Mouse (Mus musculus): ENCODE results near the gene Nipsnap1.
A peak's percentile ranks its signal among the peaks of the same experiment; 100 is the strongest.

Gene Nipsnap1

DNA sequence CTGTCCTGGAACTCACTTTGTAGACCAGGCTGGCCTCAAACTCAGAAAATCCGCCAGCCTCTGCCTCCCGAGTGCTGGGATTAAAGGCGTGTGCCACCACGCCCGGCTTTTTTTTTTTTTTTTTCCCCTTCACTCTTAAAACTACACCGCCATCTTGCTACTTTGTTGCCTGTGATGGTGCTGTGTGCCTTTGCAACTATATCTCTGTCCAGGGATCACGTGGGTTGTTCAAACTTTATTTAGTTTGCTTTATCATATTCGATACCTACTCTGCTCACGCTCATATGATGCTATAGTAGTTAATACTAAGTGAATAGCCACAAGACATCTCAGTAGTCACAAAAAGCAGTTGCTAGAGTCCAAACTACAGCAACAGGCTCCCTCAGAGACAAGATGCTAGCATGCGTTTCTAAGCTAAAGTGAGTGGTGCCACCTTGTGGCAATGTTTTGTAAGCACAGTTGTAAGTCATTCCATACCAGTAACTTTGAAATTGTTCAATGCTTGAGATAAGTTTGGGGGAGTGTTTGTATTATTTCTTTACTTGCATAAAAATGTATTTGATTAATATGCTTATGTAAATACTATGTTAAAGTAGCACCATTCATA lies 8.0 kb upstream of the Nipsnap1 start:
- DNase-seq (ENCODE audit: low spot score in 2 of 2), result peak; percentile 44 to 70

DNA sequence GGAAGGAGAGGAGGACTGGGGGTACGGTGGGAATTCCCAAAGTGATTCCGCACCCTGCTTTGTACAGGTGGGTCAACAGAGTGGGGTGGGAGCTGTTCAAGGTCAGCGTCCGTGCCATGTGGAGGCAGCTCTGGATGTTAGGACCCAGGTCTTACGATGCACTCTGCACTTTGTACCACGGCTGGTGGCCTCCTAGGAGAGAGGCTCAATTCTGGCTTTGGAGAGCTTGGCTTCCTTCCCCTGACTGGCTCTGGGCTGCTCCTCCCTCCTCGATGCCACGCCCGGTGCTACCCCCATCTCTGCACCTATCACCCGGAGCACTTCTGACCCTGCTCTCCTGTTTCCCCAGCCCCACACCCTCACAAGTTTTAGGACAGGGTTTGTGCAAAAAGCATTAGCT lies 800 bp downstream of the Nipsnap1 start:
- no peak for DNase-seq (ENCODE audit: low spot score in 2 of 2)

DNA sequence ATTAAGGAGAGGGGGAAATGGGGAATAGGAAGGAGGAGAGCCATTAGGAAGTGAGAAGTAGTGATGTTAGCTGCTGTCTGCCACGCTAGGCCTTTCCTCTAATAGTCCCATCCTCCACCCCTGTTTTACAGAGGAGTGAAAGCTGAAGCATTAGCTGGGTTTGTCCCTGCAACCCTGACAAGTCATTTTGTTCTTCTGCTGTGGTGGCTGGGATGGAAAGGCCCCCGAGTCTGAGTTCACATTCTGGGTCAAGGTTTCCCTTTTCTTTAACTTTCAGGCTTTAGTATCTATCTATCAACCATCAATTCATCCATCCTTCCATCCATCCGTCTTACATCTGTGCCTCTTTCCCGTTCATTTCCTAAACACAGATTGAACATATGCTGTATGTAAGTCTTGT lies 7.3 kb downstream of the Nipsnap1 start:
- DNase-seq (ENCODE audit: low spot score in 2 of 2), result no peak

DNA sequence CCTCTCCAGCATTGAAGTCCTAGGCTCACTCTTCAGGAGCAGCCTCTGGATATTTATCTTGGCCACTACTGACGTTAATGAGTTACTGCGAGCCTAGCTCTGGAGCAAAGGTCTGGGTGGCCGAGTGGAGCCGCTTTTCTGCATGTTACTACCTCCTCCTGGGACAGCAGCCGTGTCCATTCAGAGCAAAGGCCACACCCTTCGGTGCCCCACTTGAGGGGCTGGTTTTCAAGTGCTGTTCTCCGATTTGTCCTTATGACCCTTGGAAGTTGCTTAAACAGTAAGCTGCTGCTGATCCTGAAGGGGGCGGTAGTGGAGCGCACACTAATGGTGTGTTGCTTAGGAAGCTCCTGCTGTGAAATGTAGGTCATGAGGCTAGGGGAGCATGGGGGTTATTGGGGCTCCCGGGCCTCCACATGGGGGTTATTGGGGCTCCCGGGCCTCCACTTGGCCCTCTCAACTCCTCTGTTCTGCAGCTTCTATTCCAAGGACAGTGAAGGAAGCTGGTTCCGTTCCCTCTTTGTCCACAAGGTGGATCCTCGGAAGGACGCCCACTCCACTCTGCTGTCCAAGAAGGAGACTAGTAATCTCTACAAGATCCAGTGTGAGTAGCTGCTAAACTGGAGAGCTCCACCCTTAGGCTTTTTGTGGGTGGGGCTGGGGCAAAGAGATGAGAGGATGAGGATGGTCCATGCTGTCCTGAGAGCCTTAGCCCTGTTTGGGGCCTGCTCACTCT lies 9.3 kb downstream of the Nipsnap1 start:
- no peak for DNase-seq (ENCODE audit: low spot score in 2 of 2)

DNA sequence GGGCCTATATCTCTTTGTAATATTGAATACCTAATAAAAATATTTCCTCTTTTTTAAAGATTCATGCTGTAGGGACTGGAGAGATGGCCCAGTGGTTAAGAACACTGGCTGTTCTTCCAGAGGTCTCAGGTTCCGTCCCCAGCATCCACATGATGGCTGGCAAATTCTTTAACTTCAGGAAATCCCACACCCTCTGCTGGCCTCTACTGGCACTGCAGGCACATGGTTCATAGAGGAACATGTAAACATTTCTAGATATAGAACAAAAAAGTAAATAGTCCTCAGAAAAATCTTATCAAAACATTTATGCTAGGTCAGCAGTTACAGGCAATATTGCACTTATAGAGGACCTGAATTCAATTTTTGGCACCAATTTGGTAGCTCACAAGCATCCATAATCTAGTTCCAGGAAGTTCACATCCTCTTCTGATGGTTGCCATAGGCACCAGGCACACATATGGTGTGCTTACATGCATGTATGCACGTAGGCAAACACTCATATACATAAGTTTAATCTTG lies 11.7 kb downstream of the Nipsnap1 start:
- peak; percentile 49 to 56 for DNase-seq (ENCODE audit: low spot score in 2 of 2)

DNA sequence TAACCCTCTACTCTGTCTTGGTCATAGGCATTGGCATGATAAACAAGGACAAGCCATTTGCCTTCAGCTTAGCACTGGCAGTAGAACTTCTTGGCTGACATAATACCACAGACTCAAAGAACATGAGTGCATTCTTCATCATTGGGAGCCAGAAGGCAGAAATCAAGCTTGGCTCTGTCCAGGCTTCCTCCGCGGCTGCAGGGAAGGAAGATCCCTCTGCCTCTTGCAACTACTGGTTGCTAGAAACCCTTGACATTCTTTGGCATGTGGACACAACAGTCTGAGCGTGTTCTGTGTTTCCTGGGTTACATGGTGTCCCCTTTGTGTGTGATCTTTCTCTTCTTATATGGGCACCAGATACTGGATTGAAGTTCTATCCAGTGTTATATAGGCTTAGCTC lies 13.2 kb downstream of the Nipsnap1 start:
- DNase-seq (ENCODE audit: low spot score in 2 of 2), result no peak

DNA sequence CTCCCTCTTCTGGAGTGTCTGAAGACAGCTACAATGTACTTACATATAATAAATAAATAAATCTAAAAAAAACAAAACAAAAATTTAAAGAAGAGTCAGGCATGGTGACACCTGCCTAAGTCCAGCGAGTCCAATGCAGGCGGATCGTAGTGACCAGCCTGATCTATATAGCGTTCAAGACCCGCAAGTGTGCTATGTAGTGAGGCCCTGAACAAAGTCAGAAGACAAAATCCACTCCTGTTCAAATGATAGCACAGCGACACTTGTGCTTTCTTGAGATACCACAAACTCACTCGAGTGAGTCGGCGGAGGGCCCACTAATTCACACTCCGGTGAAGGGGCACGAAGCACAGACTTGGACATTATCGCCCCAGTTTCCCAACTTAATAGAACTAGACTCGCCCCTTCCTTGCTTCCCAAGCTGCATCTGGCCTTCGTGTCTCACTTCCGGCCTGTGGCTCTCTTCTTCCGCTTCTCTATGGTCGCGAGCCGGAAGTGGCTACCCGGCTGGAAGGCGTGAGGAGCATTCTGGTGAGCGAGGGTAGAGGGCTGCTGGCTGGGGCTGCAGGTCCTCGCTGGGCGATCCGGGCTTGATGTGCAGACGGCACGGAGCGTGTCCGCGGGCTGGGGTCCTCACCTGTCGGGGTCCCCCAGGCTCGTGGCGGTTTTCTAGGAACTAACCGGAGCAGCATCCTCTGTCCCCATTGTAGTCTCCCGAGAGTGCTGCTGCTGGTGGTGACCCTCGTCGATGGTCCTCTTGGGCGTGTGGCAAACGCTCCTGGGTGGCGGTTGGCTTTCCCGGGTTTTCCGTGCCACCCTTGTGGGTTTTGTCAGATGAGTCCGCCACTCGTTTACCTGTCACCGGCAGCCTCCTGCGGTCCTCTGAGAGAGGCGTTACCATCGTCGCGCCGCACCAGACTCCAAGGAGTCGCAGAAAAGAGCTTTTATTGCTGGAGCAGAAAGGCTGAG lies 21.4 kb downstream of the Nipsnap1 start, which contains the start of gene Thoc5:
Gene Thoc5 (plus strand): TSS at position 473 of the 969 bp plus-strand sequence.
- peak; percentile 61 to 75 for DNase-seq (ENCODE audit: low spot score in 2 of 2)

DNA sequence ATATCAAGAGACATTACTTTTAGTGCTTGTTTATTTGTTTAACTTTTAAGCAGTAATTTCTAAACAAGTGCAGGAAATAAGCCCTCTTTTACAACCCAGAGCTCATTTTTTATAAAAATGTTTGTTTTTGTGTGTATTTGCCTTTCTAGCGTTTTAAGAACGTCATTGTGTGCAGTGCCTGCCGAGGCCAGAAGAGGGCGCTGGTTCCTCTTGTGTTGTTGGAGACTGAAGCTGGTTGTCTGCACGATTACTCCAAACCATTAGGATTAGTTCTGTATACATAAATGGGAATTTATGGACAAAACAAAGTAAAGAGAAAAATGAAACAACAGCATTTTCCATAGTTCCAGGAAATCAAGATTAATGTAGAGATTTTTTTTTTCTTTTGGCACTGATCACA lies 26.7 kb downstream of the Nipsnap1 start:
- DNase-seq (ENCODE audit: low spot score in 2 of 2), result peak in 1 of 2 experiments; percentile 24

DNA sequence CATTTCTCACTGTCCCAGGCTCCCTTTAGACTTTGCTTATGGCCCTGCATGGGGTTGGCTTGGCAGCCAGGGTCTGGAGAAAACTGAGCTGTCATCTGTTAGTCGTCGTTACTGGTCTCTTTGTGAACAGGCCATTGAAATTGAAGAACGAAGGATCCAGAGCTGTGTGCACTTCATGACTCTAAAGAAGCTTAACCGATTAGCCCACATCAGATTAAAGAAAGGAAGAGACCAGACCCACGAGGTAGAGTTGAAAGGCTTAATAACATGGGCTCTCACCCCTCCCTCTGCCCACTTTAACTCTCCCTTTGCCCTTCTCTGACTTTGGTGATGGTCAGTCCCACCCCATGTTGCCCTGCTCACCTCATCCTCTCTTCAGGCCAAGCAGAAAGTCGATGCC lies 28.2 kb downstream of the Nipsnap1 start:
- DNase-seq (ENCODE audit: low spot score in 2 of 2), result no peak

DNA sequence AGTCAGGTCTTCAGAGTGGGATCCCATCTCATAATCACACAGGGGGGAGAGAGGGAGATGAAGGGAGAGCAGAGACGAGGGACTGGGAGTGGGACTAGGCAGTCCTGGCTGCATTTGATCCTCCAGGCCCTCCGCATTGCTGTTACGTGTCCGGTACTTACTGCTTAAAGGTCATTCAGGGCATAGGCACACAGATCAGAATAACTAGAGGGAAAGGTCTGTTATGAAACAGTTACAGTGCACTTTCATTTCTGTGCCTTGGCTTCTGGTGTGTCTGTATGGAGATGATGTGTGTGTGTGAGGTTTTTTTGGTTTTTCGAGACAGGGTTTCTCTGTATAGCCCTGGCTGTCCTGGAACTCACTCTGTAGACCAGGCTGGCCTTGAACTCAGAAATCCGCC lies 32.5 kb downstream of the Nipsnap1 start:
- no peak for DNase-seq (ENCODE audit: low spot score in 2 of 2)

DNA sequence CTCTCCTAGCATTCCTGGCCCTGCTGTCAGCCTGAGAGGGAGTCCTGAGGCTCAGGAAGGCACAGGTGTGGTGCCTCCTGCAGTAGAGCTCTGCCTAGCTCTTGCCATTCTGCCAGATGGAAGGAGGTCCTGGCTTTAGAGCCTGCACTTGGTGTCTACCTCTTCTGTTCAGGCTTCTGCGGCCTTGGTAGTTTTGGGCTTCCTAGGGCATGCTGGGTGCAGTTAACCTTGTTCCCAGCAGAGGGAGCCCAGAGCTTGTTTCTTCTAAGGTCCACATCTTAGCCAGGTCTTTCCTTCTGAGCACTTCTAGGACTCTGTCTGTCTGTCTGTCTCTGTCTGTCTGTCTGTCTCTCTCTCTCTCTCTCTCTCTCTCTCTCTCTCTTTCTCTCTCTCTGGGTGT lies 42.3 kb downstream of the Nipsnap1 start:
- DNase-seq (ENCODE audit: low spot score in 2 of 2), result peak in 1 of 2 experiments; percentile 42

DNA sequence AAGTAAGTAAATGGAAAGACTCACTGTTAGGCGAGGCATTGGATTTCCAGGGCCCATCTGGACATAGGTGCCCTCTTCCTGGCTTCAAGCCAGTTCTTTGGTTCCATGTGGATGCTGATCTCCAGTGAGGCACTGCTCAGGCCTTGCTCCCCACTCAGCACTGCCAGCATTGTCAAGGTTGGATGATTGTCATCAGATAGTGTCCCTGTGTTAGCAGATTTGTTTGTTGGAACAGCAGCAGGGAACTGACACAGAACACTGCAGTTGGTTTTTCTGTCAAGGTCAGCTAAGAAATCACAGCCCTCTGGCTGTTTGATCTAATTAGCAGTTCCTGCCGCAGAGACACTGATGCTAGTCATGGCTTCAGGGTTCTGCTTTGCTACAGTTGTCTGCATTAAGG lies 47.5 kb downstream of the Nipsnap1 start:
- no peak for DNase-seq (ENCODE audit: low spot score in 2 of 2)

DNA sequence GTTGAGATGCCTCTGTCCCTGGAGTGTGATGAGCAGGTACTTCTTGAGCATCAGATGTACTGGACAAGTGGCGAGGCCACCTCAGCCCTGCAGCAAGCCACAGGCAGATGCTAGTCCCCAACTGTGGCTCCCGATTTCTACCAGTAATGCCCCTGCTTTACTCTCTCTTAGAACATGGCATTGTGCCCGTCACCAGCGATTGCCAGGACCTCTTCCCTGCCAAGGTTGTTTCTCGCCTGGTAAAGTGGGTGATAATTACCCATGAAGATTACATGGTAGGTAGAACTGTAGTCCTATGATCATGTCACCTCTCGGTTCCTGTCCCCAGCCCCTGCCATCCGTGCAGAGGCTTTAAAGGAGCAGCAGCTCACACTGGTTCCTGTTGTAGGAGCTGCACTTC lies 48.0 kb downstream of the Nipsnap1 start:
- DNase-seq (ENCODE audit: low spot score in 2 of 2), result no peak

DNA sequence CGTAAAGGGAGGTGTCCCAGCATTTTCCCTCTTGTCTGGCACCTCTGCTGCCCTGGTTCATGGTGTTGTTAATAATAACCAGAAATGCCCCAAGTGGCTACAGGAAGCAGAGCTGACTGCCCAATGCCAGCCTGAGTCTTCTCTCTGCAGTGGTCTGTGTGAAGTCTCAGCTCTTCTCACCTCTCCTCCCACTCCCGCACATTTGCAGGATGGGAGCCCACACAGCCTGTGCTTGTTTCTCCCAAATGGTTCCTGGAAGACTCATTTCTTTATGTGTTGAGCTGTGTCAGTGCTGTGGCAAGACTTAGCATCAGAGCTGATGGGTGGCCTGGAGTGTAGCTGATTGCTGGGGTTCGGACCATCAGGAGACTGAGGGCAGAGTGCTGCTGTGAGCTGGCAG lies 53.5 kb downstream of the Nipsnap1 start:
- no peak for DNase-seq (ENCODE audit: low spot score in 2 of 2)

DNA sequence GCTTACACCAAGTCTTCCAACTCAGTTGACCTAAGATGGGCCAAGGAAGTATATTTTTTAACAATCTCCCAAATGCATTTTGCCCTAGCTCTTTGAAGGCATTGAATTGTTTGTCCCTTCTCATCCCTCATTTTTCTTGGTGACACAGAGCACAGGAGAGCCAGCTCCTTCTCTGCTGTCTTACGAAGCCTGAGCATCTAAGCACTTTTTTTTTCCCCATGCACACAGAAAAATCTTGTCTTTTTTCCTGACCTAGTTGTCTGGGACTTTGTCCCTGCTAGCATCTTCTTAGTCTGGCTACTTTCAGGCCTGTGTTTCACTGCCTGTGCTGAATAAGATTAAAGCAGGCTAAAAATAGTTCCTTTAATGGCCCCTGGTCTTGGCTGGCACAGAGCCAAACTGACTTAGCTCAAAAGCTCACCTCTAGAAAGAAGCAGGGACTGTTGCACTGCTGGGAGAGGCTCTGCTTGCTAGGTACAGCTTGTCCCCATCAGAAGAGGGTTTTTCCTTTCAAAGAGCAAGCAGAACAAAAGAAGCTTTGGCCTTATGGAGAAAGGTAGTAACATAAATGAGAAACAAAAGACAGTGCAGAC lies 57.4 kb downstream of the Nipsnap1 start:
- no peak for DNase-seq (ENCODE audit: low spot score in 2 of 2)

DNA sequence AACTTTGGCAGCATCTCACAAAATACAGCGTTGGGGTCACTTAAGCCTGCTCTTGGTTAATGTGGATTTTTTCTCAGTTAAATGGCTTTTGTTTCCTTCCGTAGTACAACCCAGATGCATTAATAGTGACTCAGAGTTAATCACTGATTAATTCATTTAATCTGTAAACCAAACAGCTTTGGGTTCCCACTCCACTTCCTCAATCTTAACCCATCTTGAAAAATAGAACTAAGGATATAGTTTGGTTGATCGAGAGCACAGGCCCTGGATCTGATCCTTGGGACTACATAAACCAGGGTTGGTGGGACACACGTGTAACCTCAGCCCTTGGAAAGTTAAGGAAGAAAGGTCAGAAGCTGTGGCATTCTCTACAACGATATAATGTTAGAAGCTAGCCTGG lies 62.5 kb downstream of the Nipsnap1 start:
- DNase-seq (ENCODE audit: low spot score in 2 of 2), result no peak
